Mouse (Mus musculus) gastrocnemius, postnatal 36 days (tissue): ENCODE measurements around the gene Smad6. TPM values are rescaled to one million over a fixed set of nuclear protein-coding genes. Genes with fewer than 3 reads are reported as not detected.

ENCODE experiments used
- DNase-seq, 2 experiments: peaks; one replicate each; pipeline ENCODE4 v3.0.0; 2022
- intact Hi-C: fragments of 180-260 bp; cut with DNase I; formaldehyde crosslinking; loops from one replicate; pipeline ENCODE4 v1.15.1; 2025
- long read RNA-seq, 2 experiments: library from polyadenylated mRNA; stranded (forward); transcript quantifications; one replicate each; pipeline ENCODE4 v2.0.0; 2021
- total RNA-seq, 2 experiments: library from RNA; stranded (reverse); gene quantifications; 2 replicates each; pipeline ENCODE4 v1.2.3; 2021

Gene Smad6
- 1 to 10 TPM; 3.3 to 4.0 TPM for total RNA-seq
- long read RNA-seq, experiment 1, partial matches to known transcripts: 0 of 2 reads
- long read RNA-seq, experiment 1, other reads (novel, unspliced or antisense): 1 of 2 reads
- long read RNA-seq, experiment 2, partial matches to known transcripts: 0 of 3 reads
- long read RNA-seq, experiment 2, other reads (novel, unspliced or antisense): 0 of 3 reads

DNA sequence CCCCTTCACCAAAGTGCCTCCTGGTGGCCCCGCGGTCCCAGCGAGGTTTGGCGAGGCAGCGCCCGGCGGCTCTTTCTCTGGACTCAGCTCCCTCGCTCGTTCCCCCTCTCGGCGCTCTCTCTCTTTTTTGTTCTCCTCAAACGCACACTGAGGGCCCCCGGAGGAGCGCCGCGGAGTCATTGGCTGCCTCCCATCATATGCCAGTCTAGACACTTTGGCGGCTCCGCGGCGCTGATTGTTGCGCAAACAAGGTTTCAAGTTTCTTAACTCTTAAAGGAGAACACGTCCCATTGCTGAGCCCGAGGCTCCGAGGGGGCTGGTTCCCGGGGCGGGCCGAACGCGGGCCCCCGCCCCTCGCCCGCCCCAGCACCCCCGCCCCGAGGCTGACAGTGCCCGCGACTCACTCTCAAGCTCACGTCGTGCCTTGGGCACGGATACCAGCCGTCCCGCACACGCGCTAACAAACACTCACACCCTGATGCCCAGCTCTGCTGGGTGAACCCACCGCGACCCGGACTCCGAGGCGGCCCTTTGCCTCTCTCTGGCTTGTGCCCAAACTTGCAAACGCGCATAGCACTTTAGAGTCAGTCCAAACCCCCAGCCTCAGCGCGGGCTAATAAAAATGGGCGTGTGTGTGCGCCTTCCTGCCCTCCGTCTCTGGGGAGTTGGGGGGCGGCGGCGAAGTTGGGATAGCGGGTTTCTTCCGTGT, at the start of gene Smad6:
Smad6 (minus strand) TSS at position 207 of the 709 bp plus-strand sequence.
- intact Hi-C loops: loop anchor here (5.0 kb wide), 1 partner anchor 65 kb away; no protein-coding TSS in a partner anchor
- DNase-seq: peak; percentile 83 to 86

GRCm38 (mm10) chr9:64070674-64071073, 48.8 kb upstream of the Smad6 start:
- intact Hi-C loops: no loop called here
- DNase-seq: no peak

GRCm38 (mm10) chr9:64069131-64069530, 47.3 kb upstream of the Smad6 start:
- no peak for DNase-seq
- intact Hi-C loops: no loop called here

- no peak for DNase-seq
- intact Hi-C loops: no loop called here
These were observed 46.7 kb upstream of the Smad6 start for GRCm38 (mm10) chr9:64068571-64068970.

GRCm38 (mm10) chr9:64067787-64068186, 45.9 kb upstream of the Smad6 start:
- intact Hi-C loops: no loop called here
- DNase-seq: no peak

DNA sequence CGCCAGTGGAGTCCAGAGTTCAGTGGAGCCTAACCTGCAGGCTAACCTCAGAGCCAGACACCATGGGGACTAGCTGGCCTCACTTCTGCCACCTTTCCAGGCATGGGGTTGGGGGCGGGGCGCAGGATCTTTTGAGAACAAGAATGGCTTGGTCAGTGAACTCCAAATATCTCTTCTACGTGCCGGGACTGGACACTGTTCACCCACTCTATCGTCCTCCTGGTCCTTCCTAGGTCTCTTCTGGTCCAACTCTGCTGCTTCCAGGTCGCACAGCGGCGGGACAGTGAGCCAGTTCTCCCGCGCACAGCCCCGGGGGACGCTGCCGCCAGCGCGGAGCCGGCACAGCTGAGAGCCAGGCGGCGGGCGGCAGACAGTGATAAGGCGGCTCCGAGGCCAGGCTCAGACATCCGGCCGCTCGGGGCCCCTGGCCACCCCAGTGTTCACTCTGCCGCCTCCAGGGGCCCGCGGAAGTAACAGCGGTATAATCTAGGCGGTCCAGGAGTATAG, 38.2 kb upstream of the Smad6 start:
- intact Hi-C loops: no loop called here
- DNase-seq: no peak

- no peak for DNase-seq
- intact Hi-C loops: no loop called here
These were observed 36.2 kb upstream of the Smad6 start for GRCm38 (mm10) chr9:64057903-64058650.

- intact Hi-C loops: no loop called here
- no peak for DNase-seq
These were observed 33.3 kb upstream of the Smad6 start for GRCm38 (mm10) chr9:64055162-64055561.

DNA sequence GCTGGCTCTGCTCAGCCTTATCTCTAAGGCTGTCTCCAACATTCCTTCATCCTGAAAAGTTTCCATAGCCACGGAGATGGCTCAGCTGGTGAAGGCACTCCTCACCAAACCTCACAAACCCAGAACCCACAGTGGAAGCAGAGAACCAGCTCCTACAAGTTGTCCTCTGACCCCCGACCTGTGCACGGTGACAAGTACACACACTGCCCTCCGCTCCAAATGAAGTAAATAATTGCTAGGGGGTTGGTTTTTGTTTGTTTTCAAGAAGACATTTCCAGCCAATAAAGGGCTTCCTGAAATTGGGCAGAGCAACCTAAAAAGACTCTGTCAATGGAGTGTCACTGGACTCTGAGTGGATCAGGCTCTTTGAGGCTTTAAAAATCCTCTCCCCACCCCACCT, 31.9 kb upstream of the Smad6 start:
- no peak for DNase-seq
- intact Hi-C loops: no loop called here

DNA sequence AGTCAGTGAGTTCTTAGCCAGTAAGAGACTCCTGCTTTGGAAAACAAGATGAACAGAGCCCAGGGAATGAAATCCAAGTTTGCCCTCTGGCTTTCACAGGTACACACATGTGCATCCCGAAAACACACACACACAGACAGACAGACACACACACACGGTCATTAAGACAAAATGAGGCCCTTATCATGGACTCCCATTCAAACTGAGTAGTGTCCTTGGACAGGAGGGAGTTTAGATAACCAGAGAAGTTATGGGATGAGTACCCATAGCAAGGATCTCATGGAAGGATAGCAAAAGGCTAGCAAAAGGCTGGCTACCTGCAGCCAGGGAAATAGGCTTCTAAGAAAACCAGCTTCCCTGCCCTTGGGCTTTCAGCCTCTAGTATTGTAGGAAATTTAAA, 29.4 kb upstream of the Smad6 start:
- intact Hi-C loops: no loop called here
- DNase-seq: no peak

DNA sequence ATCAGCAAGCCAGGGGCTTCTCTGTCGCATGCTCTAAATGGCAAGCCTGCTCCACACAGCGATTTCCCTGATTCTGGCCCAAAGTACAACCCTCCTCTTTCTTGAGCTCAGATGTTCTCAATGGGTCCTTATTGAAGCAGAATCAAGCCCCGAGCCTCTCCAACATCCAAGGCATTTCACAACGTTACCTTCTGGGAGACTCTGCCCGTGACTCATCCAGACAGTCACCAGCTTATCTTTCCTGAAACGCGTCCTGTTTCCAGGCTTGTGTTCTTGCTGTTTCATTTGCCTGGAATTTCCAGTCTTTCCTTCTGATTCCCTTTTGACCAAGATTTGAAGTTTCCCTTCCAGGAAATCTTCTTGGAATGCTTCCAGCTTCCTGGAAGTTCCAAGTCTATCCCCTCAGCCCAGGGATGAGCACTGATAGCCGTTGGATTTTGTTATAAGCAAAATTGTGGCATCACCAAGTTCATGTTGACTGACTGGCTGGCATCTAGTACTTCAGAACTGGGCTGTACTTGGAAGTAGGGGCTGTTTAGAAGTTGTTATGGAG, 28.7 kb upstream of the Smad6 start:
- DNase-seq: no peak
- intact Hi-C loops: no loop called here

- intact Hi-C loops: no loop called here
- DNase-seq: peak; percentile 23 to 32
These were observed 27.9 kb upstream of the Smad6 start for GRCm38 (mm10) chr9:64049471-64050380.

DNA sequence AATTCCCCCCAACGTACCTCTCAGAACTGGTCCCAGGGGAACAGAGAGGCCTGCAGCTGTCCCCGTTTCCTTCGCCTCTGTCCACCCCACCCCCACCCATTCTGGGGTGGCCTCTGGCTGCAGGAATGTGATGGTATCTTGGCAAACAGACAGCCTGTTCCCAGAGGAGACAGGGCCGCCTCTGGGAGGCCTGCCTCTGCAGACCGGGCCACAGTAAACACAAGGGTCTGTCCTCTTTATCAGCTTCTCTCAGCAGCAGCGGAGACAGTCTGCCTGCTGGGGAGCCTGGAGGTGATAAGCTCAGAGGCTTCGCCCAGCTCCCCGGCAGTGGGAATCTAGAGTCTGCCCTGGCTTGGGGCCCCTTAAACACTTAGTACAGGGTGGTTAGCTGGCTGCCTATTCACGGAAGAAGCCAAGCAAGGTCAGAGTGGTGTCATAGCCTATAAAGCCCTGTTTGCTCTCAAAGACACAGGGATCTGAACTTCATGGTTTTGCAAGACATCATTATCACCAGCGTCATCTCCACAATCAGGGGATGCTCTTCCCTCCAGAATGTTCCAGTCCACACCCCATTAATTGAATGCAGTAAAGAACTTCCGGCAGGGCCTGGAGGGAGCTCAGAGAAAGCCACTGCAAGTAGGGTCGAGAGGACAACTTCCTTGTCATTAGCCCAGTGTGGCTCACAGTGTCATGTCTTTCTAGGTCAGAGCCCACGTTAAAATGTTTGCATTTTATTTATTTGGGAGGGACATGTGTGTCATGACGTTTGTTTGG, 23.4 kb upstream of the Smad6 start:
- DNase-seq: peak; percentile 25 to 28
- intact Hi-C loops: no loop called here

GRCm38 (mm10) chr9:64044343-64044742, 22.5 kb upstream of the Smad6 start:
- DNase-seq: no peak
- intact Hi-C loops: no loop called here

DNA sequence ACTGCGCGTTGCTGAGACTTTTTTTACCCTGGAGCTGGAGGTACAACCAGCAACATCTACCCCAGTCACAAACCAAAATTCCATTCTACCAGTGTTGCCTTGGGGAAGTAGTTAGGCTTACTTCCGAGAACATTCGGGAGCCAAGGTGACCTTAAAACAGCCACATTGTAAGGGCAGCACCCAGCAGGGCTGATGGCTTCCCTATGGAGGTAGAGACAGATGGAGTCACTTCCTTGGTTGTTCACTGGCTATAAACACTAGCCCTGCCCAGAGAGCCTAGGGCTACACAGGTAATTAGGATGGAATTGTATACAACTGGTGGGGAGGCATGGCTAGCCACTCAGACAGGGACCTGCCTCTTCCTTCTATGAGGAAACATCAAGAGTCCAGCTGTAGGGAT, 21.1 kb upstream of the Smad6 start:
- no peak for DNase-seq
- intact Hi-C loops: no loop called here

GRCm38 (mm10) chr9:64042216-64042615, 20.4 kb upstream of the Smad6 start:
- DNase-seq: no peak
- intact Hi-C loops: no loop called here

- no peak for DNase-seq
- intact Hi-C loops: no loop called here
These were observed 8.2 kb upstream of the Smad6 start for GRCm38 (mm10) chr9:64029908-64030631.

- intact Hi-C loops: loop anchor here (2.0 kb wide), 1 partner anchor 63 kb away; no protein-coding TSS in a partner anchor
- DNase-seq: no peak
These were observed 3.7 kb upstream of the Smad6 start for GRCm38 (mm10) chr9:64025565-64025964.
